Mouse (Mus musculus) heart, embryonic 15.5 days (tissue): ENCODE results near the gene Baz1b. TPM values are rescaled to one million over a fixed set of nuclear protein-coding genes. Genes with fewer than 3 reads are reported as not detected.

Experiments used
- ATAC-seq: fragments of 200-750 bp; cut with Nextera tagmentation; replicated peaks from 2 replicates; pipeline ENCODE4 v1.8.0; 2017; ENCODE audit warnings: low read depth, moderate TSS enrichment; ENCODE audit not compliant: insufficient number of reproducible peaks, insufficient read depth, low FRiP score
- H3K27ac ChIP-seq: fragments of 300-500 bp; sonication (generic); 2 replicates; pipeline ENCODE4 v1.5.1; 2015; ENCODE audit warnings: mild to moderate bottlenecking, inconsistent platforms
- H3K27me3 ChIP-seq: fragments of 300-500 bp; sonication (generic); 2 replicates; pipeline ENCODE4 v1.6.1; 2015; ENCODE audit warnings: inconsistent platforms
- H3K36me3 ChIP-seq: fragments of 300-500 bp; sonication (generic); 2 replicates; pipeline ENCODE4 v1.6.1; 2015; ENCODE audit warnings: mild to moderate bottlenecking, inconsistent platforms
- H3K4me1 ChIP-seq: fragments of 300-500 bp; sonication (generic); replicated peaks from 2 replicates; pipeline ENCODE4 v1.6.1; 2015; ENCODE audit warnings: inconsistent platforms
- H3K4me2 ChIP-seq: fragments of 300-500 bp; sonication (generic); 2 replicates; pipeline ENCODE4 v1.6.1; 2015; ENCODE audit warnings: inconsistent platforms, mild to moderate bottlenecking, moderate library complexity
- H3K4me3 ChIP-seq: fragments of 300-500 bp; sonication (generic); 2 replicates; pipeline ENCODE4 v1.5.1; 2015; ENCODE audit warnings: mild to moderate bottlenecking, inconsistent platforms
- H3K9ac ChIP-seq: fragments of 300-500 bp; sonication (generic); 2 replicates; pipeline ENCODE4 v1.6.1; 2015; ENCODE audit warnings: mild to moderate bottlenecking, inconsistent platforms
- H3K9me3 ChIP-seq: fragments of 300-500 bp; sonication (generic); replicated peaks from 2 replicates; pipeline ENCODE4 v1.6.1; 2016; ENCODE audit warnings: inconsistent platforms
- WGBS: fragments of 180-500 bp; shearing (Covaris S2); methylation state at CpG from one replicate; pipeline ENCODE4 v1.1.7; 2015; ENCODE audit warnings: mixed read lengths; 5-methylcytosine and 5-hydroxymethylcytosine counted together
- polyA plus RNA-seq: library from polyadenylated mRNA; unstranded; fragments of >200 nt; fragmentation: Nextera tagmentation; extraction: Ambion mirVana; gene quantifications from 2 replicates; pipeline ENCODE4 v1.2.1, GENCODE M21; 2015

Gene Baz1b
- polyA plus RNA-seq, 1 experiment from 2014 or later, result 20.9 TPM

GRCm38 (mm10) chr5:135179616-135180015, 7.4 kb upstream of the Baz1b start:
- peaks cover 4% of the 10 kb centered on the region; the same call in 1 of the 2 replicates for H3K4me1 ChIP-seq
- 90% methylated on average over 7 of the region's 7 CpGs for WGBS
- H3K9me3 ChIP-seq, result no peaks in the 10 kb centered on the region
- no peaks in the 10 kb centered on the region for H3K27me3 ChIP-seq
- no peak overlapping the region for H3K4me2 ChIP-seq
- no peak for ATAC-seq
- H3K9ac ChIP-seq, result no peak overlapping the region
- H3K27ac ChIP-seq, result no peak overlapping the region
- peaks cover 68% of the 10 kb centered on the region for H3K36me3 ChIP-seq
- no peak overlapping the region for H3K4me3 ChIP-seq

- Histone ChIP-seq H3K27ac (no peak overlapping the region), H3K27me3 (no peaks in the 10 kb centered on the region), H3K9me3 (no peaks in the 10 kb centered on the region), H3K9ac (no peak overlapping the region), H3K4me2 (no peak overlapping the region), H3K36me3 (peaks cover 56% of the 10 kb centered on the region), H3K4me3 (no peak overlapping the region), H3K4me1 (peaks cover 4% of the 10 kb centered on the region; the same call in 1 of the 2 replicates)
- no peak for ATAC-seq
- 93% methylated on average over 14 of the region's 14 CpGs for WGBS
These were observed 6.3 kb upstream of the Baz1b start for GRCm38 (mm10) chr5:135180796-135181195.

GRCm38 (mm10) chr5:135181776-135182175, 5.3 kb upstream of the Baz1b start:
- 82% methylated on average over 6 of the region's 6 CpGs for WGBS
- H3K4me3 ChIP-seq, result no peak overlapping the region
- H3K27me3 ChIP-seq, result no peaks in the 10 kb centered on the region
- ATAC-seq, result no peak
- H3K4me2 ChIP-seq, result no peak overlapping the region
- H3K9ac ChIP-seq, result no peak overlapping the region
- peaks cover 6% of the 10 kb centered on the region for H3K4me1 ChIP-seq
- no peaks in the 10 kb centered on the region for H3K9me3 ChIP-seq
- no peak overlapping the region for H3K27ac ChIP-seq
- H3K36me3 ChIP-seq, result peaks cover 48% of the 10 kb centered on the region

- no peak for ATAC-seq
- Histone ChIP-seq H3K27me3 (no peaks in the 10 kb centered on the region), H3K4me1 (peaks cover 6% of the 10 kb centered on the region), H3K9me3 (no peaks in the 10 kb centered on the region), H3K36me3 (peaks cover 37% of the 10 kb centered on the region), H3K9ac (no peak overlapping the region), H3K4me3 (no peak overlapping the region), H3K4me2 (no peak overlapping the region), H3K27ac (peak overlapping the region; percentile 51)
- WGBS, result 46% methylated on average over 8 of the region's 8 CpGs
These were observed 3.8 kb upstream of the Baz1b start for GRCm38 (mm10) chr5:135183131-135183861.

GRCm38 (mm10) chr5:135185016-135185415, 2.0 kb upstream of the Baz1b start:
- Histone ChIP-seq H3K4me3 (no peak overlapping the region), H3K4me1 (peaks cover 23% of the 10 kb centered on the region), H3K27ac (no peak overlapping the region), H3K36me3 (peaks cover 23% of the 10 kb centered on the region), H3K4me2 (no peak overlapping the region), H3K27me3 (no peaks in the 10 kb centered on the region), H3K9ac (no peak overlapping the region), H3K9me3 (no peaks in the 10 kb centered on the region)
- ATAC-seq, result no peak
- 89% methylated on average over 3 of the region's 3 CpGs for WGBS

- Histone ChIP-seq H3K4me1 (peaks cover 24% of the 10 kb centered on the region), H3K9me3 (no peaks in the 10 kb centered on the region), H3K4me2 (no peak overlapping the region), H3K36me3 (peaks cover 17% of the 10 kb centered on the region), H3K9ac (no peak overlapping the region), H3K27ac (no peak overlapping the region), H3K4me3 (no peak overlapping the region), H3K27me3 (no peaks in the 10 kb centered on the region)
- WGBS, result 32% methylated on average over 3 of the region's 3 CpGs
- ATAC-seq, result no peak
These were observed 1.5 kb upstream of the Baz1b start for GRCm38 (mm10) chr5:135185596-135185995.

GRCm38 (mm10) chr5:135186231-135186620, 838 bp upstream of the Baz1b start:
- H3K36me3 ChIP-seq, result peaks cover 11% of the 10 kb centered on the region
- no peaks in the 10 kb centered on the region for H3K27me3 ChIP-seq
- ATAC-seq, result no peak
- H3K4me3 ChIP-seq, result peak overlapping the region; percentile 83
- no peaks in the 10 kb centered on the region for H3K9me3 ChIP-seq
- H3K9ac ChIP-seq, result peak overlapping the region; percentile 55
- H3K4me1 ChIP-seq, result peaks cover 24% of the 10 kb centered on the region
- H3K27ac ChIP-seq, result peak overlapping the region; percentile 96
- 23% methylated on average over 10 of the region's 10 CpGs for WGBS
- peak overlapping the region; percentile 72 for H3K4me2 ChIP-seq

GRCm38 (mm10) chr5:135187349-135188213, 517 bp downstream of the Baz1b start:
- H3K27ac ChIP-seq, result peak overlapping the region; percentile 96
- peak overlapping the region; percentile 93 for H3K9ac ChIP-seq
- WGBS, result under 1% methylated on average over 91 of the region's 102 CpGs
- H3K27me3 ChIP-seq, result no peaks in the 10 kb centered on the region
- H3K4me3 ChIP-seq, result peak overlapping the region; percentile 83
- H3K4me1 ChIP-seq, result peaks cover 29% of the 10 kb centered on the region
- H3K36me3 ChIP-seq, result no peaks in the 10 kb centered on the region
- H3K9me3 ChIP-seq, result no peaks in the 10 kb centered on the region
- ATAC-seq, result peak; percentile 72
- peak overlapping the region; percentile 72 for H3K4me2 ChIP-seq

- Histone ChIP-seq H3K9ac (peak overlapping the region; percentile 93), H3K4me3 (peak overlapping the region; percentile 83), H3K9me3 (no peaks in the 10 kb centered on the region), H3K4me2 (peak overlapping the region; percentile 72), H3K4me1 (peaks cover 33% of the 10 kb centered on the region), H3K27ac (peak overlapping the region; percentile 96), H3K27me3 (no peaks in the 10 kb centered on the region), H3K36me3 (no peaks in the 10 kb centered on the region)
- 1% methylated on average over 8 of the region's 8 CpGs for WGBS
- no peak for ATAC-seq
These were observed 1.1 kb downstream of the Baz1b start for GRCm38 (mm10) chr5:135188214-135188554.

- H3K27ac ChIP-seq, result no peak overlapping the region
- peak overlapping the region; percentile 93 for H3K9ac ChIP-seq
- H3K4me2 ChIP-seq, result peak overlapping the region; percentile 72
- peak overlapping the region; percentile 83 for H3K4me3 ChIP-seq
- peaks cover 30% of the 10 kb centered on the region for H3K4me1 ChIP-seq
- no peaks in the 10 kb centered on the region for H3K36me3 ChIP-seq
- WGBS, result 66% methylated on average over 2 of the region's 2 CpGs
- no peak for ATAC-seq
- no peaks in the 10 kb centered on the region for H3K9me3 ChIP-seq
- no peaks in the 10 kb centered on the region for H3K27me3 ChIP-seq
These were observed 2.4 kb downstream of the Baz1b start for GRCm38 (mm10) chr5:135189281-135190022.

GRCm38 (mm10) chr5:135191620-135192019, 4.6 kb downstream of the Baz1b start:
- no peak for ATAC-seq
- Histone ChIP-seq H3K9me3 (no peaks in the 10 kb centered on the region), H3K36me3 (peaks cover 8% of the 10 kb centered on the region; the same call in 1 of the 2 replicates), H3K27me3 (no peaks in the 10 kb centered on the region), H3K4me1 (peaks cover 29% of the 10 kb centered on the region), H3K27ac (no peak overlapping the region), H3K4me2 (no peak overlapping the region), H3K9ac (no peak overlapping the region), H3K4me3 (no peak overlapping the region)
- WGBS, result 41% methylated on average over 2 of the region's 2 CpGs
